Mouse (Mus musculus) myocyte (in vitro differentiated cells): ENCODE measurements around the gene Dusp22.

Source experiments
- CEBPB ChIP-seq: IDR thresholded peaks from 2 replicates; pipeline ENCODE4 v1.6.1; 2011; ENCODE audit warnings: mild to moderate bottlenecking, moderate library complexity; ENCODE audit not compliant: poor library complexity, insufficient read depth, severe bottlenecking
- E2F4 ChIP-seq: IDR thresholded peaks from one replicate; pipeline ENCODE4 v1.6.1; 2011; ENCODE audit warnings: mild to moderate bottlenecking, control low read depth, moderate library complexity; ENCODE audit not compliant: insufficient read depth
- POLR2A ChIP-seq: IDR thresholded peaks from one replicate; pipeline ENCODE4 v1.6.1; 2011; ENCODE audit warnings: low read depth, mild to moderate bottlenecking, control low read depth, moderate library complexity; ENCODE audit not compliant: insufficient read length
- TCF12 ChIP-seq: IDR thresholded peaks from one replicate; pipeline ENCODE4 v1.6.1; 2011; ENCODE audit warnings: mild to moderate bottlenecking, control low read depth; ENCODE audit not compliant: poor library complexity, insufficient read depth, severe bottlenecking

- TF ChIP-seq TCF12 (no peak), POLR2A (no peak), CEBPB (no peak), E2F4 (no peak)
Measured at GRCm38 (mm10) chr13:30629794-30630410, 29.9 kb upstream of the Dusp22 start.
